Mouse (Mus musculus): ENCODE measurements around the gene Hpcal1. TPM values are rescaled to one million over a fixed set of nuclear protein-coding genes. Genes with fewer than 3 reads are reported as not detected.
"Not testable (repeated sequence)": the region's sequence is repeated elsewhere in the genome, so short reads cannot be mapped to it uniquely, and the experiment has no call there.

The Hpcal1 gene
- polyA plus RNA-seq, 1 experiment from 2014 or later: 20.3 TPM

DNA sequence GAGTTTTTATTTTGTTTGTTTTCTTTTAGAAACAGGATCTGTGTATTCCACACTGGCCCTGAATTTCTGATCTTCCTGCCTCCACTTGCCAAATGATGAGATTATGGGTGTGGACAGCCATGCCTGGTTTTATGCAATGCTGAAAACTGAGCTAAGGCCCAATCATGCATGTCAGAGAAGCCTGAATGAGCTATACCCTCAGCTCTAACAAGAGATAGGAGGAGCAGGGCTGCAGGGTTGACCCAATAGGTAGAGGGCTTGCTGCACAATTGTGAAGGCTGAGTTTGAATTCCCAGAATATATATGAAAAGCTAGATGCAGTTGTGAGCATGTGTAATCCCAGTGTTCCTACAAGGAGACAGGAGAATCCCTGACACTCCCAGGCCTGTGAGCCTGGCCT, 72.4 kb downstream of the Hpcal1 start:
- ATAC-seq (ENCODE audit: insufficient read depth): no peak
- H3K4me2 ChIP-seq: no peak overlapping the region

DNA sequence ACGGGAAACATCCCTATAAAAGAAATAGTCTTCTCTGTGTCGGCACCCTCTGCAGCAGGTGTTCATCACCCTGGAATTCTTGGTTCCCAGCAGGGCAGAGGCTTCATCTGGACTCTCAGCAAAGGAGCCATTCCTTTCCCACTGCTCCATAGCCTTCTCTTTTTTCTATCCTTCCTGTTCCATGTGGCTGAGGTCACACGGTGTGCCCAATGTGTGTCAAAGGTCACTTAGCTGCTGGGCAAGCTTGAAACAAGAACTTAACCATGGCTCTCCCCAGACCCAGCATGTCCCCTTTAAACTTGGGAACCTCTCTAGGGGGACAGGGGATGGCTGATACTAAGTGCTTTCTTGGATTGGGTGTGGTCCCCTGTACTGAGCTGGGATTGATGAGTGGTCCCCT, 73.3 kb downstream of the Hpcal1 start:
- H3K4me1 ChIP-seq (replicated peaks): peaks cover 18% of the 10 kb centered on the region
- no peak overlapping the region for H3K4me2 ChIP-seq
- no peak overlapping the region for H3K4me3 ChIP-seq (replicated peaks)
- no peak overlapping the region for H3K27ac ChIP-seq (replicated peaks)
- no peaks in the 10 kb centered on the region for H3K9me3 ChIP-seq (replicated peaks)
- no peaks in the 10 kb centered on the region for H3K36me3 ChIP-seq (replicated peaks)
- H3K27me3 ChIP-seq: no peaks in the 10 kb centered on the region
- 74% methylated on average over 3 of the region's 3 CpGs for WGBS (ENCODE audit: insufficient replicate concordance)
- H3K9ac ChIP-seq: no peak overlapping the region
- no peak for ATAC-seq (ENCODE audit: insufficient read depth)

More for the DNA sequence above, 72.4 kb downstream of the Hpcal1 start:
- H3K4me1 ChIP-seq (replicated peaks): peaks cover 18% of the 10 kb centered on the region
- H3K9me3 ChIP-seq (replicated peaks): no peaks in the 10 kb centered on the region
- H3K4me3 ChIP-seq (replicated peaks): no peak overlapping the region
- H3K36me3 ChIP-seq (replicated peaks): no peaks in the 10 kb centered on the region
- H3K27ac ChIP-seq (replicated peaks): no peak overlapping the region
- no peaks in the 10 kb centered on the region for H3K27me3 ChIP-seq
- H3K9ac ChIP-seq: no peak overlapping the region

- not testable (repeated sequence) for H3K27ac ChIP-seq (replicated peaks); H3K27me3 ChIP-seq; H3K9ac ChIP-seq; H3K4me2 ChIP-seq; H3K9me3 ChIP-seq (replicated peaks); ATAC-seq (ENCODE audit: insufficient read depth); H3K4me3 ChIP-seq (replicated peaks); H3K36me3 ChIP-seq (replicated peaks)
- WGBS (ENCODE audit: insufficient replicate concordance): 47% methylated on average over 1 of the region's 1 CpGs
- H3K4me1 ChIP-seq (replicated peaks): peaks cover 24% of the 10 kb centered on the region
Measured at GRCm38 (mm10) chr12:17767567-17767966, 76.9 kb downstream of the Hpcal1 start.

DNA sequence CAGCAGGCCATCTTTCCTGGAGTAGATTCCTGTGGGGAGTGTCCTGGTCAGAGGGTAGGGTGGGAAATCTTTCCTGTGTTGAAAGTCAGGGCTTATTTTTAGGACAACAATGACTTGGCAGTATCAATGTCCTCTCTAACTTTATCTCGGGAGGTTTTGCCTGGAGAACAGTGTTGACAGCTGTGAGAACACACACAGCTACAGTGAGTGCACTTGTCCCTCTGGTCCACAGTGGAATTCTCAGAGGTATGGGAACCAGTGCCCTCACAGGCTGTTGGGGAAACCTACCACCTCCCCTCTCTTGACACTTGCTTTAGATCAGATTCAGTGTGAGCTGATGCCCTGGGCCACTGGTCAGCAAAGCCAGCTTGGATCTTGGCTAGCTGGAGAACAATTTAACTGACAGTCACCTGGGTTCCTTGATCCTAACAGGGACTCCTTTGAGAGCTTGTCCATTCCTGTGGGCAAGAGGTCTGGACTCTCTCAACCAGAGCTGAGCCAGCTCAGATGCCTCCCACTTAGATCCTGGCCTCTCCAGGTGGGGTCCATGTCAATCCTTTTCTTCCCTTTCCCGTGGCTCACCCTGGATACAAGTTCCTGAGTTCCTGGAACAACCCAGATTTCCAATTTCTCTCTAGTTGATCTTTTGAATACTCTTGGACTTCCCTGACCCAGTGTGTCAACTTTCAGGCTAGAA, 79.0 kb downstream of the Hpcal1 start:
- peaks cover 10% of the 10 kb centered on the region for H3K4me1 ChIP-seq (replicated peaks)
- H3K4me2 ChIP-seq: no peak overlapping the region
- H3K36me3 ChIP-seq (replicated peaks): no peaks in the 10 kb centered on the region
- WGBS (ENCODE audit: insufficient replicate concordance): 18% methylated on average over 2 of the region's 2 CpGs
- no peak overlapping the region for H3K9ac ChIP-seq
- H3K27ac ChIP-seq (replicated peaks): no peak overlapping the region
- no peak overlapping the region for H3K4me3 ChIP-seq (replicated peaks)
- H3K27me3 ChIP-seq: no peaks in the 10 kb centered on the region
- H3K9me3 ChIP-seq (replicated peaks): no peaks in the 10 kb centered on the region
- no peak for ATAC-seq (ENCODE audit: insufficient read depth)

DNA sequence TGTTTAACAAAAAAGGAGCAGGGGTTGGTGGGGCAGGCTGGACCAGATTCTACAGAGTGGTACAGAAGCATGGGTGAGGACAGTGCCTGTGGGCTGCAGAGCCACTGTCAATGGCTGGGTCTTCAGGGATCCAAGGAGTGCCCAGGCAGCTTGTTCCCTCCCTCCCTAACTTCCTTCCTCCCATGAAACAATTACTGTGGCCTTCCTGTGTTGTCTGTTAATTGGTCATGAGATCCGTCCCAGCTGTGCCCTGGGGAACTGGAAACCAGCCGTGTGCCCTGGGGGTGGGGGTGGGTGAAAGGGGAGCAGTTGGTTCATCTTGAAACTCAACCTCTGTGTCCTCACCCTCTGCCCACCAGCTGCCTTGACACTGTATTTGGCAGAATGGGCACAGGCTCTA, 79.9 kb downstream of the Hpcal1 start:
- no peak overlapping the region for H3K27ac ChIP-seq (replicated peaks)

DNA sequence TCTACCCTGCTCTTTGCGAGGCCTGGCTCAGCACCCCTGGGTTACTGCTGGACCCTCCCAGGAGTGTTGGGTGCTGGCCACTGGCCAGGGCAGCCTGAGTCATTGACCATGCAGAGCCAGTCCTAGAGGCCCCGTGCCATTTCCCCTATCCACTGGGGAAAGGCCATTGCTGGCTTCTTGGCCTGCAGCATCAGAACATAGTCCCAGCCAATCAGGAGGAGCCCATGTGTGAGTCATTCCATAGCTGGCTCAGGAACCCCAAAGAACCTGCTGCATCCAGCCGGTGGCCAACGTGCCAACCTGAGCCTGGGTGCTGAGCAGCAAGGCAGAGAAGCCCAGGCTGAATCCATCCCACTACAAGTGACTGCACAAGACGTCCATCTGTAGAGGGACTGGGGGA, 83.1 kb downstream of the Hpcal1 start:
- H3K9ac ChIP-seq; H3K27me3 ChIP-seq; H3K27ac ChIP-seq (replicated peaks); H3K4me3 ChIP-seq (replicated peaks); H3K4me2 ChIP-seq; H3K9me3 ChIP-seq (replicated peaks); ATAC-seq (ENCODE audit: insufficient read depth); H3K36me3 ChIP-seq (replicated peaks): not testable (repeated sequence)
- WGBS (ENCODE audit: insufficient replicate concordance): 45% methylated on average over 5 of the region's 5 CpGs
- peaks cover 10% of the 10 kb centered on the region for H3K4me1 ChIP-seq (replicated peaks)

More for the DNA sequence above, 79.9 kb downstream of the Hpcal1 start:
- no peak for ATAC-seq (ENCODE audit: insufficient read depth)
- peaks cover 10% of the 10 kb centered on the region for H3K4me1 ChIP-seq (replicated peaks)
- H3K4me3 ChIP-seq (replicated peaks): no peak overlapping the region
- H3K9me3 ChIP-seq (replicated peaks): no peaks in the 10 kb centered on the region
- H3K4me2 ChIP-seq: no peak overlapping the region
- WGBS (ENCODE audit: insufficient replicate concordance): 24% methylated on average over 2 of the region's 2 CpGs
- no peaks in the 10 kb centered on the region for H3K36me3 ChIP-seq (replicated peaks)
- no peaks in the 10 kb centered on the region for H3K27me3 ChIP-seq
- no peak overlapping the region for H3K9ac ChIP-seq

- H3K27ac ChIP-seq (replicated peaks); H3K36me3 ChIP-seq (replicated peaks); ATAC-seq (ENCODE audit: insufficient read depth); H3K9ac ChIP-seq; H3K27me3 ChIP-seq; H3K4me1 ChIP-seq (replicated peaks); H3K4me2 ChIP-seq; H3K4me3 ChIP-seq (replicated peaks); H3K9me3 ChIP-seq (replicated peaks): not testable (repeated sequence)
- WGBS (ENCODE audit: insufficient replicate concordance): 50% methylated on average over 3 of the region's 3 CpGs
Measured at GRCm38 (mm10) chr12:17774842-17775241, 84.2 kb downstream of the Hpcal1 start.

GRCm38 (mm10) chr12:17778320-17778719, 87.7 kb downstream of the Hpcal1 start:
- Histone ChIP-seq H3K36me3 (replicated peaks) (no peaks in the 10 kb centered on the region), H3K4me3 (replicated peaks) (no peak overlapping the region), H3K4me1 (replicated peaks) (no peaks in the 10 kb centered on the region), H3K4me2 (no peak overlapping the region), H3K9me3 (replicated peaks) (no peaks in the 10 kb centered on the region), H3K27ac (replicated peaks) (no peak overlapping the region), H3K9ac (no peak overlapping the region), H3K27me3 (no peaks in the 10 kb centered on the region)
- ATAC-seq (ENCODE audit: insufficient read depth): no peak
- 6% methylated on average over 2 of the region's 3 CpGs for WGBS (ENCODE audit: insufficient replicate concordance)

DNA sequence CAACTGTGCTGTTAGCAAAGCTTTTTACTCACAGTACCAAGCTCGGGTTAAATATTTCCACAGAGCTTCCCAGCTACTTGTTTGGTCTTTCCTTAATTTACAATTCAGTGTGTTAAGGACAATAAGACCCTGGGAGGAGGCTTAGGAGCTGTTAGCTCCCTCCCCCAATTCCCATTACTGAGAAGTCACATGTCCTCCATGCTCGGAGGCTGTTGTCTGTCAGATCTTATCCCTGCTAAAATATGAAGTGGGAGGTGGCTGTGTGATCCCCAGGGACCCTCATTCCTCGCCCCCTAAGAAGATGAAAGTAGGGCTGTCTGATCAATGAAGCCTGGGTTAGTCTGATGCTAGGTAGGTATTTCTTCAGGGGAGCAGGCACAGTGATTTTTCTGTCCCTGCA, 88.4 kb downstream of the Hpcal1 start:
- Histone ChIP-seq H3K9me3 (replicated peaks) (no peaks in the 10 kb centered on the region), H3K27ac (replicated peaks) (no peak overlapping the region), H3K36me3 (replicated peaks) (no peaks in the 10 kb centered on the region), H3K27me3 (no peaks in the 10 kb centered on the region), H3K4me2 (no peak overlapping the region), H3K9ac (no peak overlapping the region), H3K4me1 (replicated peaks) (no peaks in the 10 kb centered on the region), H3K4me3 (replicated peaks) (no peak overlapping the region)
- no peak for ATAC-seq (ENCODE audit: insufficient read depth)
- WGBS (ENCODE audit: insufficient replicate concordance): 40% methylated on average over 3 of the region's 3 CpGs

DNA sequence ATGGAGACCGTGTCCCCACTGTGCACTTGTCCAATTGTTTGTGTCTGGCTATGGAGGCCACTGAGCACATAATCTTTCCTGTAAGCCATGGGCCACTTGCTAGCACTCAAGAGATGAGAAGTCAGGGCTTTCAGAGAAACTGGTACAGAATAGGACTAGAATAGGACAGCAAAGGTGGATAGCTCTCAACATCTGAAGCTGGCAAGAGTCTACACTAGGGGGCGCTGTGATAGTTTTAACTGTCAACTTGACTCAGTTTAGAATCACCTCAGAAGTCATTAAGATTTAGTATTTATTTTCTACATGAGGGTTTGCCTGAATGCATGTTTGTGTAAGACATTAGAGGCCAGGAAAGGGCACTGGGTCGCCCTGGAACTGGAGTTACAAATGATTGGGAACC, 98.8 kb downstream of the Hpcal1 start:
- Histone ChIP-seq H3K36me3 (replicated peaks) (0 out of 2 replicates have a peak, but pooled peaks cover 6% of the 10 kb centered on the region), H3K4me2 (no peak overlapping the region), H3K4me3 (replicated peaks) (no peak overlapping the region), H3K4me1 (replicated peaks) (no peaks in the 10 kb centered on the region), H3K9ac (no peak overlapping the region), H3K9me3 (replicated peaks) (no peaks in the 10 kb centered on the region), H3K27ac (replicated peaks) (no peak overlapping the region), H3K27me3 (no peaks in the 10 kb centered on the region)
- ATAC-seq (ENCODE audit: insufficient read depth): no peak
- 50% methylated on average over 3 of the region's 3 CpGs for WGBS (ENCODE audit: insufficient replicate concordance)

- WGBS (ENCODE audit: insufficient replicate concordance): 70% methylated on average over 6 of the region's 6 CpGs
- no peaks in the 10 kb centered on the region for H3K9me3 ChIP-seq (replicated peaks)
- H3K9ac ChIP-seq: no peak overlapping the region
- no peak overlapping the region for H3K27ac ChIP-seq (replicated peaks)
- H3K36me3 ChIP-seq (replicated peaks): 0 out of 2 replicates have a peak, but pooled peaks cover 6% of the 10 kb centered on the region
- ATAC-seq (ENCODE audit: insufficient read depth): no peak
- no peak overlapping the region for H3K4me2 ChIP-seq
- H3K27me3 ChIP-seq: no peaks in the 10 kb centered on the region
- H3K4me3 ChIP-seq (replicated peaks): no peak overlapping the region
- H3K4me1 ChIP-seq (replicated peaks): no peaks in the 10 kb centered on the region
Measured at GRCm38 (mm10) chr12:17791111-17791510, 100.5 kb downstream of the Hpcal1 start.

DNA sequence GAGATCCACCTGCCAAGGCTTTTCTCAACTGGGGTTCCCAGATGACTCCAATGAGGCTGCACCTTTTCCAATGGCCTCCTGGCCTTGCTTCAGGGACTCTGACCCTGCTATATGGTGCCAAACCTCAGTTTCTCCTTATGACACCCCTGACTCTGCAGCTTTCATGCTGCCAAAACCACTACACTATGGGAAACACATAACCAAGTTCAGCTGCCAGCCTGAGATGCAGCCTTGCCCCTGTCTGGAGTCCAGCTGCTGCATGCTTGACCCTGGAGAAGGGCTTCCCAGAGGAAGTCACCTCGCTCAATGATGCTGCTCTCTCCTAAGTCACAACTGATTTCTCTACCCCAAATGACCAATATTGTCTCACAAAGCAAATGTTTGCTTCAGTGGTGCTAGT, 102.1 kb downstream of the Hpcal1 start:
- H3K4me2 ChIP-seq: no peak overlapping the region
- H3K9me3 ChIP-seq (replicated peaks): no peaks in the 10 kb centered on the region
- WGBS (ENCODE audit: insufficient replicate concordance): 52% methylated on average over 1 of the region's 1 CpGs
- 0 out of 2 replicates have a peak, but pooled peaks cover 4% of the 10 kb centered on the region for H3K36me3 ChIP-seq (replicated peaks)
- H3K9ac ChIP-seq: no peak overlapping the region
- H3K27me3 ChIP-seq: no peaks in the 10 kb centered on the region
- no peak for ATAC-seq (ENCODE audit: insufficient read depth)
- no peaks in the 10 kb centered on the region for H3K4me1 ChIP-seq (replicated peaks)
- H3K4me3 ChIP-seq (replicated peaks): no peak overlapping the region
- H3K27ac ChIP-seq (replicated peaks): no peak overlapping the region

Data from liver, embryonic 15.5 days (tissue).